Mouse (Mus musculus) layer of hippocampus, postnatal 36 days (tissue): ENCODE results near the gene Plekhg5. TPM values are rescaled to one million over a fixed set of nuclear protein-coding genes. Genes with fewer than 3 reads are reported as not detected.

Experiments used
- DNase-seq, 2 experiments: peaks; one replicate each; pipeline ENCODE4 v3.0.0; 2022
- total RNA-seq, 2 experiments: library from RNA; stranded (reverse); gene quantifications; 2 replicates each; pipeline ENCODE4 v1.2.3; 2021

Plekhg5 gene
- total RNA-seq, 2 experiments from 2014 or later, result 158 to 166 TPM

GRCm38 (mm10) chr4:152097911-152098799 is 25.9 kb downstream of the Plekhg5 start:
- no peak for DNase-seq

DNA sequence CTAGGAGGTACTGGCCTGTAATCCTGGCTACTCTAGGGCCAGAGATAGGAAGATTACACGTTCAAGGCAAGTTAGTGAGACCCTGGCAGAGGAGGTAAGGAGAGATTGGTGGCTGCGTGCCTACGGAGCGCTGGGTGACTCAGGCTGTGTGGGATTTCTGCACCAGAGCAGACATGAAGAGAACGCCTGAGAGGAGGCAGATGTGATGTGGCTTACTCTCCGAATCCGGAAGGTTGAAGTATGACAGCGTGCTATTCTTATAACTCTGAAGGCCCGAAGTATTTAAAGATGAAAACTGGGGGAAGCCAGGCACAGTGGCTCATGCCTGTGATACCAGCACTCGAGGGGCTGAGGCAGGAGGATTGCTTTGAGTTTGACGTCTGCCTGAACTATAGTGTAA is 28.2 kb downstream of the Plekhg5 start:
- DNase-seq, result no peak

- no peak for DNase-seq
Observed at GRCm38 (mm10) chr4:152101081-152101653, 28.9 kb downstream of the Plekhg5 start.

GRCm38 (mm10) chr4:152101921-152102320 is 29.6 kb downstream of the Plekhg5 start:
- DNase-seq, result no peak

DNA sequence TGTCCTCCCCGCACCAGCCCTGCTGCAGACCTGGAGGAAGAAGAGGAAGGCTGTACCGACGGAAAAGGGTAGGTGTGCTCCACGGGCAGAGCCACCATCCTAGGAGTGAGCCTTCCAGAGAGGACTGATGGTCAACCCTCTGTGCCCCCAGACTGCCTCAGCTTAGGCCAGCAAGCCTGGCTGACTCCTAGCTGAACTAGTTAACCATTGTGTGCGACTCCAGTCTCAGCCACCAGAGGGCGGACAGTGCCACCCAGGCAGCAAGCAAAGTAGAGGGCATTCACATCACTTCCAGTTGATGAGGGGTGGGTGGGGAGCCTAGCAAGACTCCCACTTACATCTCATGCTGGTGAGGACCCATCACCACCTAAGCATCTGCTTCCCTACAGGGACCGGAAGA is 30.7 kb downstream of the Plekhg5 start:
- peak in 1 of 2 experiments; percentile 68 for DNase-seq

- no peak for DNase-seq
Observed at GRCm38 (mm10) chr4:152106746-152107145, 34.4 kb downstream of the Plekhg5 start.

GRCm38 (mm10) chr4:152107493-152107892 is 35.2 kb downstream of the Plekhg5 start:
- DNase-seq, result no peak

- peak; percentile 64 to 65 for DNase-seq
Observed at GRCm38 (mm10) chr4:152107971-152108509, 35.7 kb downstream of the Plekhg5 start.

- no peak for DNase-seq
Observed at GRCm38 (mm10) chr4:152108673-152109072, 36.4 kb downstream of the Plekhg5 start.

GRCm38 (mm10) chr4:152109509-152109908 is 37.2 kb downstream of the Plekhg5 start:
- no peak for DNase-seq

GRCm38 (mm10) chr4:152110689-152111088 is 38.4 kb downstream of the Plekhg5 start:
- DNase-seq, result no peak

DNA sequence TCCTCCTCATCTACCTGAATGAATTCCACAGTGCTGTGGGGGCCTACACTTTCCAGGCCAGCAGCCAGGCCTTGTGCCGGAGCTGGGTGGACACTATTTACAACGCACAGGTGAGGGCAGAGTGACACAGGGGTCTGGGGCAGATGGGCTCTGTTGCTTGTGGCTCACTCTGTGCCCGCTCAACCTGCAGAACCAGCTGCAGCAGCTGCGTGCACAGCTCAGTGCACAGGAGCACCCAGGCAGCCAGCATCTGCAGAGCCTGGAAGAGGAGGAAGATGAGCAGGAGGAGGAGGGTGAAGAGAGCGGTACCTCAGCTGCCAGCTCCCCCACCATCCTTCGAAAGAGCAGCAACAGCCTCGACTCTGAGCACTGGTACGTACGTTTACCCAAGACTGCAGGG is 40.0 kb downstream of the Plekhg5 start:
- no peak for DNase-seq

DNA sequence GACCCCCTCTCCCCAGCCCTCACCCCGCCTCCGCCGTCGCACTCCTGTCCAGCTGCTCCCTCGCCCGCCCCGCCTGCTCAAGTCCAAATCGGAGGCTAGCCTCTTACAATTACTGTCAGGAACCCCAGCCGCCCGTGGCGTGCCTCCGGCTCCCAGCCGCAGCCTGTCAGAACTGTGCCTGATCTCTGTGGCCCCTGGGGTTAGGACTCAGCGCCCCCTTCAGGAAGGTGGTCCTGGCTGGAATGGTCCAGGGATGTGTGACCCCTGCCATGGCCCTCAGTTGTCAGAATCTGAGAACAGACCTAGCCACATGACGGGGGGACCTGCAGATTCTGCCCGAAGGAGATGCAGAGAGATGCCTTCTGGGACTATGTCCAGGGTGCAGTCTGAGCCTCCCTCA is 41.8 kb downstream of the Plekhg5 start:
- no peak for DNase-seq

GRCm38 (mm10) chr4:152115921-152116612 is 43.8 kb downstream of the Plekhg5 start, which contains the start of gene Tnfrsf25:
Gene Tnfrsf25 (plus strand): TSS chr4:152115934.
- DNase-seq, result no peak

- DNase-seq, result no peak
Observed at GRCm38 (mm10) chr4:152117538-152117937, 45.2 kb downstream of the Plekhg5 start.

DNA sequence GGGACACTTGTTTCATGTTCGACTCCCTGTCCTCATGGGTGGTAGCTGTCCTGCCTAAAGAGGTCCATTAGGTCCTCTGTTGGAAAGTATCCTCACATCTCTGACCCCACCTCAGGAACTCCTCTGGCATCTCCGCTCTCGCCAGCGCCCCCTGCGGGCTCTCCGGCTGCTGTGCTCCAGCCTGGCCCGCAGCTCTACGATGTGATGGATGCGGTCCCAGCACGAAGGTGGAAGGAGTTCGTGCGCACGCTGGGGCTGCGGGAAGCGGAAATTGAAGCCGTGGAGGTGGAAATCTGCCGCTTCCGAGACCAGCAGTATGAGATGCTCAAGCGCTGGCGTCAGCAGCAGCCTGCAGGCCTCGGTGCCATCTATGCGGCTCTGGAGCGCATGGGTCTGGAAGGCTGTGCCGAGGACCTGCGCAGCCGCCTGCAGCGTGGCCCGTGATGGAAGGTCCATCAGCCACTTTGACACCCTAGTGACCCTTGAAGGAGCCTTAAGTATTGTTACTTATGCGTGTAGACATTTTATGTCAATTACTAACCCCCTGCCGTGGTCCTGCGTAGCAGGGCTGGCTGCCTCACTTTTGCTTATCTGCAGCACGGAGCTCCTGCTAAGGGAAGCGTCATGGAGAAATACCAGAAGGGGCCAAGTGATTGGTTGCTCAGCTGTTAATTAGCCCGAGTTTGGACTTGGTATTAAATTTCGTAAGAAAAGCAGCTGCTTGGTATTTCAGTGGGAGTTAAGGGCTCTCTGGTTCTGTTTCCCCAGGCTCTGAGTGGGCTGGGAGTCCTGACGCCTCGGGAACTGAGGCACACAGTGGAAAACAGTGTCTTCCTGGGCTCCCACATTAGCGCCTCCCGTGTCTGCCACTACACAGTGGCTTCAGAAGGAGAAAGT is 47.3 kb downstream of the Plekhg5 start:
- DNase-seq, result no peak

DNA sequence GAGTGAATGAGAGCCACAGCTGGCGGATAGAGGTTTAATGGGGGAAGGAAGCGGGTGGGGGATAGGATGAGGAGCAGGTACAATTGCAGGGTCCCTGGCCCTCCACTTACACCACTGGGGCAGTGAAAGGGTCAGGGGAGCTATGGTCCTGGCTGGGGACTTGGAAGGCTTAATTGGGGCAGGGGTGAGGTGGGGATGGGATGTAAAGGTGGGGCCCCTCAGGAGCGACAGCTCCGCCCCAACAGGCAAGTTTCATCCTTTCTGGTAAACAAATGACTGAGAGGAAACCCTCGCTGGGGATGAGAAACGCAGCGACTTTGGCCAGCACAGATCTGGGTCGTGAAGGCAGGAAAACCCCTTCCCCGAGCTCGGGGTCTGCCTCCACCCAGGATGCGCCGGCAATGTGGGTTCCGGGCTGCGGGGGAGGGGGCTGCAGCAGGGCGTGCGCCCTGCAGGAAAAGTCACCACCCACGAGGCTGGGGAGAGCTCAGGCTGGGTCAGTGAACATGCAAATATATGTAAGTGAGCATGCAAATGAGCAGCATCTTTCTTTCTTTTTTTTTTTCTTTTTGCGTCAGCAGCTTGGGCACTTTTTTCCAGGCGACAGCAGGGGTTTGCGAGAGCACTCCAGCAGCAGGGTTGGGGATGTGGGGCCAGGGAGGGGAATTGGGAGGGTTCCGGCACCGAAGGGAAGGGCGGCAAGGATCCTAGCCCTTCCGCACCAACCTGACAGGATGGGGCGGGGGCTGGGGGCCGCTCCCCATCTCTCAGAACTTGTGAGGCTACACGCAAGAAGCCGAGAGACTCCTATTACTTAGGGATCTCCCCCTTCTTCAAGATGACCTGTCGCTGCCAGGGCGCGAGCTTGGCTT is 48.2 kb downstream of the Plekhg5 start:
- no peak for DNase-seq

GRCm38 (mm10) chr4:152121183-152121505 is 48.8 kb downstream of the Plekhg5 start:
- no peak for DNase-seq

GRCm38 (mm10) chr4:152124361-152124961 is 52.2 kb downstream of the Plekhg5 start:
- no peak for DNase-seq
